Mouse (Mus musculus) heart, postnatal 10 days (tissue): ENCODE results near the gene Ttc39b. TPM values are rescaled to one million over a fixed set of nuclear protein-coding genes. Genes with fewer than 3 reads are reported as not detected.

ENCODE experiments used
- DNase-seq, 2 experiments: peaks; one replicate each; pipeline ENCODE4 v3.0.0; 2021
- intact Hi-C: fragments of 180-260 bp; cut with DNase I; formaldehyde crosslinking; loops from one replicate; pipeline ENCODE4 v1.15.1; 2025
- total RNA-seq, 2 experiments: library from RNA; stranded (reverse); gene quantifications; 2 replicates each; pipeline ENCODE4 v1.2.3; 2021

Ttc39b gene
- total RNA-seq, 2 experiments from 2014 or later = 13.9 to 14.5 TPM

- DNase-seq = no peak
- intact Hi-C loops = no loop called here
Observed at GRCm38 (mm10) chr4:83318758-83319157, 5.3 kb downstream of the Ttc39b start.

- DNase-seq = no peak
- intact Hi-C loops = no loop called here
Observed at GRCm38 (mm10) chr4:83317826-83318348, 6.2 kb downstream of the Ttc39b start.

GRCm38 (mm10) chr4:83316718-83317117, 7.3 kb downstream of the Ttc39b start:
- no peak for DNase-seq

GRCm38 (mm10) chr4:83315930-83316329, 8.1 kb downstream of the Ttc39b start:
- DNase-seq = no peak
- intact Hi-C loops = no loop called here

More at GRCm38 (mm10) chr4:83316718-83317117, 7.3 kb downstream of the Ttc39b start:
- intact Hi-C loops = no loop called here

GRCm38 (mm10) chr4:83314922-83315881, 8.9 kb downstream of the Ttc39b start:
- peak; percentile 38 to 55 for DNase-seq
- intact Hi-C loops = no loop called here

- DNase-seq = peak in 1 of 2 experiments; percentile 42
- intact Hi-C loops = no loop called here
Observed at GRCm38 (mm10) chr4:83314261-83314793, 9.7 kb downstream of the Ttc39b start.

- intact Hi-C loops = no loop called here
- peak in 1 of 2 experiments; percentile 45 for DNase-seq
Observed at GRCm38 (mm10) chr4:83312336-83312735, 11.7 kb downstream of the Ttc39b start.

GRCm38 (mm10) chr4:83311481-83311880, 12.6 kb downstream of the Ttc39b start:
- no peak for DNase-seq
- intact Hi-C loops = no loop called here

- DNase-seq = no peak
- intact Hi-C loops = no loop called here
Observed at GRCm38 (mm10) chr4:83310990-83311389, 13.1 kb downstream of the Ttc39b start.

GRCm38 (mm10) chr4:83308914-83309313, 15.1 kb downstream of the Ttc39b start:
- DNase-seq = no peak
- intact Hi-C loops = no loop called here

GRCm38 (mm10) chr4:83307686-83308469, 16.2 kb downstream of the Ttc39b start:
- intact Hi-C loops = no loop called here
- DNase-seq = peak; percentile 53 to 64

- DNase-seq = no peak
- intact Hi-C loops = no loop called here
Observed at GRCm38 (mm10) chr4:83306879-83307278, 17.2 kb downstream of the Ttc39b start.

GRCm38 (mm10) chr4:83305099-83305498, 19.0 kb downstream of the Ttc39b start:
- intact Hi-C loops = no loop called here
- no peak for DNase-seq

GRCm38 (mm10) chr4:83302887-83303827, 20.9 kb downstream of the Ttc39b start:
- DNase-seq = peak; percentile 84 to 89
- intact Hi-C loops = loop anchor here (1.0 to 5.0 kb wide), 4 partner anchors 20 to 269 kb away; no protein-coding TSS in a partner anchor

- no peak for DNase-seq
- intact Hi-C loops = loop anchor here (2.0 to 5.0 kb wide), 3 partner anchors 49 to 270 kb away; no protein-coding TSS in a partner anchor
Observed at GRCm38 (mm10) chr4:83302123-83302737, 21.8 kb downstream of the Ttc39b start.

GRCm38 (mm10) chr4:83301713-83302112, 22.3 kb downstream of the Ttc39b start:
- intact Hi-C loops = loop anchor here (2.0 to 5.0 kb wide), 3 partner anchors 49 to 271 kb away; no protein-coding TSS in a partner anchor
- no peak for DNase-seq

GRCm38 (mm10) chr4:83284768-83285350, 39.2 kb downstream of the Ttc39b start:
- peak; percentile 54 to 59 for DNase-seq
- intact Hi-C loops = loop anchor here (2.0 kb wide), 1 partner anchor 22 kb away; no protein-coding TSS in a partner anchor

- peak; percentile 17 to 40 for DNase-seq
- intact Hi-C loops = loop anchor here (2.0 kb wide), 1 partner anchor 21 kb away; no protein-coding TSS in a partner anchor
Observed at GRCm38 (mm10) chr4:83283973-83284767, 39.9 kb downstream of the Ttc39b start.
